Mouse (Mus musculus) midbrain, embryonic 13.5 days (tissue): ENCODE data around the gene Gpsm1. TPM values are rescaled to one million over a fixed set of nuclear protein-coding genes. Genes with fewer than 3 reads are reported as not detected.
A peak's percentile ranks its signal among the peaks of the same experiment; 100 is the strongest.

Experiments used
- ATAC-seq: fragments of 200-750 bp; cut with Nextera tagmentation; 2 replicates; pipeline ENCODE4 v1.8.0; 2017; ENCODE audit warnings: mild to moderate bottlenecking, moderate TSS enrichment, moderate library complexity
- H3K27ac ChIP-seq: fragments of 300-500 bp; sonication (generic); 2 replicates; pipeline ENCODE4 v1.5.1; 2015; ENCODE audit warnings: inconsistent platforms, mild to moderate bottlenecking, moderate library complexity
- H3K27me3 ChIP-seq: fragments of 300-500 bp; sonication (generic); 2 replicates; pipeline ENCODE4 v1.6.1; 2015; ENCODE audit warnings: mild to moderate bottlenecking, inconsistent platforms
- H3K36me3 ChIP-seq: fragments of 300-500 bp; sonication (generic); 2 replicates; pipeline ENCODE4 v1.6.1; 2015; ENCODE audit warnings: mild to moderate bottlenecking, inconsistent platforms
- H3K4me1 ChIP-seq: fragments of 300-500 bp; sonication (generic); replicated peaks from 2 replicates; pipeline ENCODE4 v1.6.1; 2015; ENCODE audit warnings: inconsistent platforms
- H3K4me2 ChIP-seq: fragments of 300-500 bp; sonication (generic); replicated peaks from 2 replicates; pipeline ENCODE4 v1.6.1; 2015; ENCODE audit warnings: moderate library complexity, mild to moderate bottlenecking, inconsistent platforms
- H3K4me3 ChIP-seq: fragments of 300-500 bp; sonication (generic); replicated peaks from 2 replicates; pipeline ENCODE4 v1.5.1; 2015; ENCODE audit warnings: mild to moderate bottlenecking, inconsistent platforms
- H3K9ac ChIP-seq: fragments of 300-500 bp; sonication (generic); replicated peaks from 2 replicates; pipeline ENCODE4 v1.6.1; 2015; ENCODE audit warnings: mild to moderate bottlenecking, inconsistent platforms
- H3K9me3 ChIP-seq: fragments of 300-500 bp; sonication (generic); 2 replicates; pipeline ENCODE4 v1.6.1; 2016; ENCODE audit warnings: mild to moderate bottlenecking, inconsistent platforms
- WGBS: fragments of 180-500 bp; shearing (Covaris S2); methylation state at CpG from one replicate; pipeline ENCODE4 v1.1.7; 2015; 5-methylcytosine and 5-hydroxymethylcytosine counted together
- polyA plus RNA-seq: library from polyadenylated mRNA; unstranded; fragments of >200 nt; fragmentation: Nextera tagmentation; extraction: Ambion mirVana; gene quantifications from 2 replicates; pipeline ENCODE4 v1.2.1, GENCODE M21; 2015

Gpsm1 gene
- polyA plus RNA-seq, 1 experiment from 2014 or later = 162 TPM

GRCm38 (mm10) chr2:26298208-26298855 is 17.0 kb upstream of the Gpsm1 start:
- H3K36me3 ChIP-seq = no peaks in the 10 kb centered on the region
- no peaks in the 10 kb centered on the region for H3K9me3 ChIP-seq
- peak overlapping the region; percentile 59 for H3K9ac ChIP-seq

GRCm38 (mm10) chr2:26298856-26299230 is 16.5 kb upstream of the Gpsm1 start:
- Histone ChIP-seq H3K36me3 (no peaks in the 10 kb centered on the region), H3K4me3 (peak overlapping the region; percentile 6; the same call in 1 of the 2 replicates), H3K4me1 (peaks cover 47% of the 10 kb centered on the region), H3K27ac (peak overlapping the region; percentile 93), H3K27me3 (no peaks in the 10 kb centered on the region), H3K9me3 (no peaks in the 10 kb centered on the region), H3K9ac (peak overlapping the region; percentile 59), H3K4me2 (peak overlapping the region; percentile 42)
- ATAC-seq = peak; percentile 49
- WGBS = 2% methylated on average over 4 of the region's 4 CpGs

More at GRCm38 (mm10) chr2:26298208-26298855, 17.0 kb upstream of the Gpsm1 start:
- peak; percentile 85 for ATAC-seq
- Histone ChIP-seq H3K4me2 (peak overlapping the region; percentile 42), H3K4me3 (peak overlapping the region; percentile 6; the same call in 1 of the 2 replicates), H3K4me1 (peaks cover 47% of the 10 kb centered on the region), H3K27me3 (no peaks in the 10 kb centered on the region), H3K27ac (peak overlapping the region; percentile 93)
- 3% methylated on average over 10 of the region's 10 CpGs for WGBS

DNA sequence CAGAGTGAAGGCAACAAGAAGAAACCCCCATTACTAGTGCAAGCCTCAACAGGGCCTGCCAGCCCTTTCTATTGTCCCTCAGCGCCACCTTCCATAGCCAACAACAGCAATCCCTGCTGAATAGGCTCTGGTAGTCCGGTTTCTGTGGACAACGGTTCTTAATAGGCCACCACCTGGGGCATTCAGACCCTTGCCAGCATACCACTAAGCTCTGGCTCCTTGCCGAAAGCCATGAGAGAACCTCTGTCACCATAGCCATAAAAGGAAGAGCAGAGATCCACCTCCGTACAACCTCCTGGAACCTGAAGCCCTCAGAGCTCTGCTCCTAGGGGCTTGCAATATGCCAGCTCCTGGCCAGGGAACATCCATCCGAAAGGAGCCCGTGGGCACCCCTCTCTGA is 16.0 kb upstream of the Gpsm1 start:
- Histone ChIP-seq H3K9me3 (no peaks in the 10 kb centered on the region), H3K27ac (peak overlapping the region; percentile 93), H3K27me3 (no peaks in the 10 kb centered on the region), H3K4me2 (peak overlapping the region; percentile 42), H3K4me1 (peaks cover 47% of the 10 kb centered on the region), H3K9ac (peak overlapping the region; percentile 59), H3K36me3 (no peaks in the 10 kb centered on the region), H3K4me3 (no peak overlapping the region)
- peak; percentile 3; the same call in 1 of the 2 replicates for ATAC-seq
- 27% methylated on average over 7 of the region's 7 CpGs for WGBS

DNA sequence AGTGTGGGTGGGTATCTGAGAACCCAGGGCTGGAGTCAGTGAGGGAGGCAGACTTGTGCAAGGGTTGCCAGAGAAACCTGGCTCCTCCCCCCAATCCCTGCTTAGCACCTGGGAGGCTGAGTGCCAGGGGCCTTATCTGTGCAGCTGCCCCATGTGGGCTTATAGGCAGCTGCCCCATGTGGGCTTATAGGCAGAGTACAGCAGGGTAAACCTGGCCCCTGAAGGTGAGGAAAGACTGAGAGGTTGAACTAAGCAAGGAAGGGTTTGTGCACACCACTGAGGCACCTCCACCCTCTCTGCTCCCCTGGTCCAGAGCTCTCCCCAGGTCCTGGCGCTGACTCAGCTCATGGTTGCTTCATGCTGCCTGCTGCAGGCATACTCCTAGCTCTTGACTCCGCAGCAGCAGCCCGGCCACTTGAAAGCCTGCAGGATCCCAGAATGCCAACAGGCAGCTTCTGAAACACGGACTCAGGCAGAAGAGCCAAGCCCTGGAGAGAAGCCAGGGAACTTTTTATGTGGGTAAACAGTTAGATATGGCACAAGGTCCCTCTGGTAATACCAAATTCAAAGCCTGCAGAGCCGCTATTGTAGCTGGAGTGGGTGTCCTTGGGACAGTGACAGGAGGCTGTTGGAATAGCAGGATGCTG is 15.0 kb upstream of the Gpsm1 start:
- ATAC-seq = peak; percentile 2; the same call in 1 of the 2 replicates
- Histone ChIP-seq H3K9ac (no peak overlapping the region; the same call in 1 of the 2 replicates), H3K27ac (peak overlapping the region; percentile 93)

DNA sequence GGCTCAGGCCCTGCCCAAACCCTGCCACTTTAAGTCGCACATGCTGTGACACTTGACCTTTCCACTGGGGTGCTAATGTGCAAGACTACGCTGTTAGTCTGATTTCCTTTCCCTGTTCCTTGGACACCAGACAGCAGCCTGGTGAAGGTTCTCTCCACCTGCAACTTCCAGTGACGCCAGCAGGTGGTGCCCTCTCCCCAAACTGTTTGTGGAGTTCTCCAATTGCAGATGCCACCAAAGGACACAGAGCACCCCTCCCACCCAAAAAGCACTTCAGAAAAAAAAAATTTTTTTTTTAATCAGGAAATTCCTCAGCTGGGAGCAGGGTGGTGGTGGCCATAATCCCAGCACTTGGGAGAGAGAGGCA is 14.5 kb upstream of the Gpsm1 start:
- no peaks in the 10 kb centered on the region for H3K27me3 ChIP-seq
- no peaks in the 10 kb centered on the region for H3K36me3 ChIP-seq
- ATAC-seq = no peak
- H3K4me3 ChIP-seq = no peak overlapping the region
- H3K9ac ChIP-seq = no peak overlapping the region
- H3K4me1 ChIP-seq = peaks cover 47% of the 10 kb centered on the region
- peak overlapping the region; percentile 93 for H3K27ac ChIP-seq
- WGBS = 2% methylated on average over 3 of the region's 3 CpGs
- H3K4me2 ChIP-seq = no peak overlapping the region
- H3K9me3 ChIP-seq = no peaks in the 10 kb centered on the region

More for the DNA sequence above, 15.0 kb upstream of the Gpsm1 start:
- no peaks in the 10 kb centered on the region for H3K9me3 ChIP-seq
- H3K36me3 ChIP-seq = no peaks in the 10 kb centered on the region
- no peak overlapping the region for H3K4me3 ChIP-seq
- 39% methylated on average over 5 of the region's 5 CpGs for WGBS
- no peak overlapping the region for H3K4me2 ChIP-seq
- H3K4me1 ChIP-seq = peaks cover 47% of the 10 kb centered on the region
- no peaks in the 10 kb centered on the region for H3K27me3 ChIP-seq

GRCm38 (mm10) chr2:26302005-26302503 is 13.3 kb upstream of the Gpsm1 start:
- 89% methylated on average over 10 of the region's 10 CpGs for WGBS
- Histone ChIP-seq H3K4me3 (no peak overlapping the region), H3K27me3 (no peaks in the 10 kb centered on the region)

GRCm38 (mm10) chr2:26304711-26305110 is 10.6 kb upstream of the Gpsm1 start:
- no peaks in the 10 kb centered on the region for H3K9me3 ChIP-seq
- H3K36me3 ChIP-seq = no peaks in the 10 kb centered on the region
- H3K4me1 ChIP-seq = peaks cover 17% of the 10 kb centered on the region
- no peak overlapping the region for H3K4me2 ChIP-seq
- H3K27ac ChIP-seq = no peak overlapping the region
- no peak overlapping the region for H3K4me3 ChIP-seq
- 78% methylated on average over 1 of the region's 1 CpGs for WGBS
- H3K9ac ChIP-seq = no peak overlapping the region
- no peaks in the 10 kb centered on the region for H3K27me3 ChIP-seq
- no peak for ATAC-seq

More at GRCm38 (mm10) chr2:26302005-26302503, 13.3 kb upstream of the Gpsm1 start:
- Histone ChIP-seq H3K27ac (no peak overlapping the region), H3K9me3 (no peaks in the 10 kb centered on the region), H3K36me3 (no peaks in the 10 kb centered on the region), H3K4me1 (peaks cover 37% of the 10 kb centered on the region), H3K4me2 (no peak overlapping the region), H3K9ac (no peak overlapping the region)
- ATAC-seq = no peak

DNA sequence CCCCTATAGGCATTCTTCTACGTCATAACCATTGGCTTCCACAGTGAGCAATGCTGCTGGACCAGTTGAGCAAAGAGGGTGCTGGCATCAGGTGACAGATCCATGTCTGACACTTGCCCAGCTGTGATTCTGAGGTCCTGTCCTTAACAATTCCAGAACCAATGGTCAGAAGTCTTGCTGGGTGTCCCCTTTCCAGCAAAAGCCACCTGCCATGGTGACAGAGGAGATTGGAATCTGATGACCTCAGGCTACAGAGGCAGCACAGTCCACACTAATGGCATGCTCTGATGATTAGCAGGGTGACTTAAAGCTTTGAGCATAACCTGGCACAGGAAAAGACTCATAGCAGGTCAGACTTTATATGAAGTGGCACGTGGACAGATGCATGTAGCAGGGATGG is 9.8 kb upstream of the Gpsm1 start:
- H3K9me3 ChIP-seq = no peaks in the 10 kb centered on the region
- no peak overlapping the region for H3K9ac ChIP-seq
- peaks cover 13% of the 10 kb centered on the region for H3K4me1 ChIP-seq
- no peaks in the 10 kb centered on the region for H3K27me3 ChIP-seq
- H3K27ac ChIP-seq = no peak overlapping the region
- no peak overlapping the region for H3K4me2 ChIP-seq
- H3K4me3 ChIP-seq = no peak overlapping the region
- WGBS = 83% methylated on average over 2 of the region's 2 CpGs
- no peak for ATAC-seq
- H3K36me3 ChIP-seq = no peaks in the 10 kb centered on the region

- no peak overlapping the region for H3K4me2 ChIP-seq
- H3K9ac ChIP-seq = no peak overlapping the region
- peaks cover 10% of the 10 kb centered on the region for H3K4me1 ChIP-seq
- no peaks in the 10 kb centered on the region for H3K27me3 ChIP-seq
- no peak for ATAC-seq
- H3K4me3 ChIP-seq = no peak overlapping the region
- no peaks in the 10 kb centered on the region for H3K36me3 ChIP-seq
- WGBS = 87% methylated on average over 3 of the region's 3 CpGs
- no peaks in the 10 kb centered on the region for H3K9me3 ChIP-seq
- no peak overlapping the region for H3K27ac ChIP-seq
Measured at GRCm38 (mm10) chr2:26306702-26307101, 8.6 kb upstream of the Gpsm1 start.

DNA sequence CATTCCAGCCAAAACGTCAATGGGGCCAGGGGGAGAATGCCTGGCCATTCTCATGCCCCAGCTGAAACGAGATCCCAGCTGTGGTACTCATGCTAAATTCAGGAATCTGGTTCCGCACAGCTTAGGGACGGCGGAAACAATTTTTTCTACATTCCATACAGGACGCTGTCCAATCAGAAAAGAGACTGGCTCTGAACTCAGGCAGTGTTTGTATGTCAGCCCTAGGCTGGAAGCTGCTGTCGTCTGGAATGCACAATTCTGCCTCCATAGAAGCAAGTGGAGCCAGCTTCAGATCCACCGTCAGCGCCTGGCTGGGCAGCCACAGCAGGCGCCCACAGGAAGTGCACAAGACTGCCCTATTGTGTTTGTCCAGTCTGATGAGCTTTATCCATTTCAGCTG is 5.6 kb upstream of the Gpsm1 start:
- no peaks in the 10 kb centered on the region for H3K36me3 ChIP-seq
- WGBS = 14% methylated on average over 10 of the region's 10 CpGs
- H3K27ac ChIP-seq = peak overlapping the region; percentile 61
- no peaks in the 10 kb centered on the region for H3K27me3 ChIP-seq
- no peaks in the 10 kb centered on the region for H3K9me3 ChIP-seq
- peak; percentile 52 for ATAC-seq
- H3K4me1 ChIP-seq = peaks cover 16% of the 10 kb centered on the region
- no peak overlapping the region for H3K4me3 ChIP-seq
- no peak overlapping the region for H3K9ac ChIP-seq
- no peak overlapping the region for H3K4me2 ChIP-seq

GRCm38 (mm10) chr2:26311936-26312335 is 3.4 kb upstream of the Gpsm1 start:
- Histone ChIP-seq H3K9me3 (no peaks in the 10 kb centered on the region), H3K27me3 (no peaks in the 10 kb centered on the region), H3K27ac (no peak overlapping the region), H3K4me3 (no peak overlapping the region), H3K4me1 (peaks cover 27% of the 10 kb centered on the region), H3K4me2 (no peak overlapping the region), H3K9ac (no peak overlapping the region), H3K36me3 (no peaks in the 10 kb centered on the region)
- WGBS = 75% methylated on average over 5 of the region's 5 CpGs
- ATAC-seq = no peak

GRCm38 (mm10) chr2:26312812-26313211 is 2.5 kb upstream of the Gpsm1 start:
- Histone ChIP-seq H3K27me3 (no peaks in the 10 kb centered on the region), H3K4me2 (no peak overlapping the region), H3K4me3 (no peak overlapping the region), H3K4me1 (peaks cover 36% of the 10 kb centered on the region), H3K27ac (no peak overlapping the region), H3K9ac (no peak overlapping the region), H3K9me3 (no peaks in the 10 kb centered on the region), H3K36me3 (no peaks in the 10 kb centered on the region)
- ATAC-seq = no peak
- 56% methylated on average over 2 of the region's 2 CpGs for WGBS
